Comparison of ENCODE assay signal across 10 mouse cellular contexts in the genomic region with DNA sequence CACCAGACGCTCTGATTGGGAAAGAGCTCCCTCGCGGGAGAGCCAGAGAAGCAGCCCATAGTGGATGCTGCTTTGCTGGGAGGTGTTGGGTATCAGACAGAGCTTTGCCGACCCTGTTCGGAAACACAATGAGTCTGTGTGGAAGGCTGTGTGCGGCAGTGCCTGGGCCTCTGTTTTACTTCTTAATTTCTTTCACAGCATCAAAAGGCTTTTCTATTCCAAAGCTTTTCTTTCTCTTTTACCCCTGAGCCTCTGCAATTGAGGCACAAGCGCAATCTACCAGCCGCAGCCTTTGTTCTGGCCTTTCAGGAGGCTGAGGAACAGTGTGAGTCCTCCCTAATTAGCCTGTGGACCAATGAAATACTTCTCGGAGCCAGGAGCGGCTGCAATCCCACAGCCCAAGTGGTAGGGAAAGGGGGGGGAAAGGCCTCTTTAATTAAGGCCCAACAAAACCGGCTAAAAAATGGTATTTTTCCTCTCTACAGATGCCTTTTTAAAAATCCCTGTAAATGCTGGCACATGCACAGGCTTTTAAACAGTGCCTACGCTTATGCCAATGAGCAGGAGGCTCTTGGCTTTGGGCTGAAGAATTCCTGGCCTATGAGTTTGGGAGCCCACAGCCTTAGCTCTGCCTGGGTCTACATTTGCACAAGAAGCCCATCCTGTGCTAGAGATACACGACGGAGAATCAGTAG.
A peak's percentile ranks its signal among the peaks of the same experiment; 100 is the strongest.
DNase-seq lines count a peak whose midpoint lies in the region; ATAC-seq lines count a peak whose summit lies in the region.
"Had no signal": no experiment of that assay in that cellular context is flagged by ENCODE, and none has a peak within 500 bp of the region (broad histone marks: within the 10 kb centered on the region; RNA-seq: fewer than 3 reads in every experiment).

No protein-coding gene starts in this region.

- peak; percentile 18 to 31 for DNase-seq in kidney, postnatal 4 days
- no peak for DNase-seq in kidney, adult 8-10 months
- DNase-seq in left cerebral cortex, postnatal 4 days: peak; percentile 49
- DNase-seq in retina, postnatal 7 days (ENCODE audit: low read depth, low spot score): peak; percentile 11
- DNase-seq: liver, embryonic 13.5 days had no signal

- peak overlapping the region; percentile 60 for H3K27ac ChIP-seq in embryonic facial prominence, embryonic 13.5 days
- H3K27ac ChIP-seq in hindbrain, embryonic 12.5 days: peak overlapping the region; percentile 75
- H3K27ac ChIP-seq: liver, embryonic 13.5 days had no signal

- no peaks in the 10 kb centered on the region for H3K9me3 ChIP-seq in embryonic facial prominence, embryonic 13.5 days
- H3K9me3 ChIP-seq in hindbrain, embryonic 12.5 days (replicated peaks): no peaks in the 10 kb centered on the region
- H3K9me3 ChIP-seq: liver, embryonic 13.5 days had no signal

- no peaks in the 10 kb centered on the region for H3K27me3 ChIP-seq in embryonic facial prominence, embryonic 13.5 days
- H3K27me3 ChIP-seq in hindbrain, embryonic 12.5 days: no peaks in the 10 kb centered on the region
- H3K27me3 ChIP-seq: liver, embryonic 13.5 days; Patski had no signal

- no peaks in the 10 kb centered on the region for H3K36me3 ChIP-seq in embryonic facial prominence, embryonic 13.5 days
- H3K36me3 ChIP-seq in hindbrain, embryonic 12.5 days: no peaks in the 10 kb centered on the region
- H3K36me3 ChIP-seq: liver, embryonic 13.5 days had no signal

- intact Hi-C loops in left cerebral cortex, postnatal 4 days (cut with DNase I): no loop called here

- H3K4me3 ChIP-seq in embryonic facial prominence, embryonic 13.5 days: peak overlapping the region; percentile 23
- no peak overlapping the region for H3K4me3 ChIP-seq in hindbrain, embryonic 12.5 days
- H3K4me3 ChIP-seq: liver, embryonic 13.5 days had no signal

- ATAC-seq in embryonic facial prominence, embryonic 13.5 days (ENCODE audit: insufficient number of reproducible peaks, insufficient read depth, low FRiP score, low TSS enrichment, low read depth): peak; percentile 56; the same call in 1 of the 2 replicates
- peak; percentile 95 for ATAC-seq in hindbrain, embryonic 12.5 days (ENCODE audit: low FRiP score)
- no peak for ATAC-seq in monocyte, adult 5-6 weeks (replicated peaks; ENCODE audit: insufficient number of reproducible peaks, low FRiP score, low TSS enrichment, poor library complexity, severe bottlenecking)
- ATAC-seq in CD4-positive, CD25-positive, alpha-beta regulatory T cell, adult 4 months: no peak
- ATAC-seq: Patski had no signal

- H3K9ac ChIP-seq in embryonic facial prominence, embryonic 13.5 days: peak overlapping the region; percentile 51
- H3K9ac ChIP-seq in hindbrain, embryonic 12.5 days: peak overlapping the region; percentile 15; the same call in 1 of the 2 replicates
- H3K9ac ChIP-seq: liver, embryonic 13.5 days had no signal

- peaks cover 19% of the 10 kb centered on the region; the same call in 1 of the 2 replicates for H3K4me1 ChIP-seq in embryonic facial prominence, embryonic 13.5 days
- H3K4me1 ChIP-seq in hindbrain, embryonic 12.5 days: peaks cover 19% of the 10 kb centered on the region
- H3K4me1 ChIP-seq: liver, embryonic 13.5 days had no signal

- peak overlapping the region; percentile 51 for H3K4me2 ChIP-seq in embryonic facial prominence, embryonic 13.5 days
- H3K4me2 ChIP-seq in hindbrain, embryonic 12.5 days (replicated peaks): peak overlapping the region; percentile 11
- H3K4me2 ChIP-seq: liver, embryonic 13.5 days had no signal

- 5% methylated on average over 14 of the region's 14 CpGs for WGBS in embryonic facial prominence, embryonic 13.5 days
- whole genome bisulfite sequencing in hindbrain, embryonic 12.5 days: 4% methylated on average over 14 of the region's 14 CpGs

Comparison
In these comparisons a context has a peak if more than half of its experiments do, and no peak if none do; other contexts are left out.
1. DNase-seq: peak in kidney, postnatal 4 days (2 of 2), left cerebral cortex, postnatal 4 days (single experiment) and retina, postnatal 7 days (single experiment); none in kidney, adult 8-10 months (0 of 2).
2. ATAC-seq: peak in embryonic facial prominence, embryonic 13.5 days (single experiment) and hindbrain, embryonic 12.5 days (single experiment); none in monocyte, adult 5-6 weeks (single experiment) and CD4-positive, CD25-positive, alpha-beta regulatory T cell, adult 4 months (single experiment).